Mouse (Mus musculus) limb, embryonic 14.5 days (tissue): ENCODE data around the gene 4931406P16Rik. TPM values are rescaled to one million over a fixed set of nuclear protein-coding genes. Genes with fewer than 3 reads are reported as not detected.
"Not testable (repeated sequence)": the region's sequence is repeated elsewhere in the genome, so short reads cannot be mapped to it uniquely, and the experiment has no call there.

Source experiments
- ATAC-seq: fragments of 200-750 bp; cut with Nextera tagmentation; 2 replicates; pipeline ENCODE4 v1.8.0; 2017; ENCODE audit warnings: low read depth, moderate number of reproducible peaks, moderate TSS enrichment; ENCODE audit not compliant: low FRiP score
- DNase-seq: peaks from one replicate; pipeline ENCODE4 v3.0.0-alpha.2; 2015; ENCODE audit warnings: low spot score
- H3K27ac ChIP-seq: fragments of 300-500 bp; sonication (generic); replicated peaks from 2 replicates; pipeline ENCODE4 v1.5.1; 2014; ENCODE audit warnings: low read depth, mild to moderate bottlenecking, low read length, moderate library complexity, mixed read lengths
- H3K27me3 ChIP-seq: fragments of 300-500 bp; sonication (generic); 2 replicates; pipeline ENCODE4 v1.6.1; 2014; ENCODE audit warnings: low read length, mixed read lengths; ENCODE audit not compliant: control insufficient read depth, insufficient read depth
- H3K36me3 ChIP-seq: fragments of 300-500 bp; sonication (generic); 2 replicates; pipeline ENCODE4 v1.6.1; 2014; ENCODE audit warnings: mild to moderate bottlenecking, low read length, moderate library complexity, mixed read lengths; ENCODE audit not compliant: control insufficient read depth, insufficient read depth
- H3K4me1 ChIP-seq: fragments of 300-500 bp; sonication (generic); 2 replicates; pipeline ENCODE4 v1.6.1; 2014; ENCODE audit warnings: antibody characterized with exemption, low read length, mixed read lengths; ENCODE audit not compliant: control insufficient read depth, insufficient read depth
- H3K4me2 ChIP-seq: fragments of 300-500 bp; sonication (generic); replicated peaks from 2 replicates; pipeline ENCODE4 v1.6.1; 2014; ENCODE audit warnings: low read depth, mild to moderate bottlenecking, low read length, moderate library complexity; ENCODE audit not compliant: severe bottlenecking
- H3K4me3 ChIP-seq: fragments of 300-500 bp; sonication (generic); replicated peaks from 2 replicates; pipeline ENCODE4 v1.5.1; 2014; ENCODE audit warnings: low read length
- H3K9ac ChIP-seq: fragments of 300-500 bp; sonication (generic); 2 replicates; pipeline ENCODE4 v1.6.1; 2014; ENCODE audit warnings: mild to moderate bottlenecking, low read depth, low read length, moderate library complexity; ENCODE audit not compliant: severe bottlenecking
- H3K9me3 ChIP-seq: fragments of 300-500 bp; sonication (generic); 2 replicates; pipeline ENCODE4 v1.6.1; 2016; ENCODE audit warnings: low read length; ENCODE audit not compliant: control insufficient read depth
- POLR2A ChIP-seq: fragments of 200-500 bp; IDR thresholded peaks from 2 replicates; pipeline ENCODE4 v1.8.0; 2012; ENCODE audit warnings: inconsistent platforms, mild to moderate bottlenecking, moderate library complexity, borderline replicate concordance; ENCODE audit not compliant: insufficient read depth, insufficient read length; ENCODE audit errors: extremely low read depth
- WGBS: fragments of 180-500 bp; shearing (Covaris S2); extraction: QIAGEN DNeasy Blood & Tissue Kit; methylation state at CpG from one replicate; pipeline ENCODE4 v1.1.7; 2014; 5-methylcytosine and 5-hydroxymethylcytosine counted together
- polyA plus RNA-seq, 2 experiments: library from polyadenylated mRNA; depleted of rRNA in 1 of 2; stranded (reverse) in 1 of 2; unstranded in 1 of 2; fragments of >200 nt; fragmentation: Nextera tagmentation in 1 of 2; extraction: Ambion mirVana in 1 of 2; gene quantifications; 2 replicates each; pipeline versions ENCODE4 v1.2.1 to v1.2.3; 2012 to 2014

The 4931406P16Rik gene
- polyA plus RNA-seq, 2 experiments = 31.6 to 34.3 TPM

DNA sequence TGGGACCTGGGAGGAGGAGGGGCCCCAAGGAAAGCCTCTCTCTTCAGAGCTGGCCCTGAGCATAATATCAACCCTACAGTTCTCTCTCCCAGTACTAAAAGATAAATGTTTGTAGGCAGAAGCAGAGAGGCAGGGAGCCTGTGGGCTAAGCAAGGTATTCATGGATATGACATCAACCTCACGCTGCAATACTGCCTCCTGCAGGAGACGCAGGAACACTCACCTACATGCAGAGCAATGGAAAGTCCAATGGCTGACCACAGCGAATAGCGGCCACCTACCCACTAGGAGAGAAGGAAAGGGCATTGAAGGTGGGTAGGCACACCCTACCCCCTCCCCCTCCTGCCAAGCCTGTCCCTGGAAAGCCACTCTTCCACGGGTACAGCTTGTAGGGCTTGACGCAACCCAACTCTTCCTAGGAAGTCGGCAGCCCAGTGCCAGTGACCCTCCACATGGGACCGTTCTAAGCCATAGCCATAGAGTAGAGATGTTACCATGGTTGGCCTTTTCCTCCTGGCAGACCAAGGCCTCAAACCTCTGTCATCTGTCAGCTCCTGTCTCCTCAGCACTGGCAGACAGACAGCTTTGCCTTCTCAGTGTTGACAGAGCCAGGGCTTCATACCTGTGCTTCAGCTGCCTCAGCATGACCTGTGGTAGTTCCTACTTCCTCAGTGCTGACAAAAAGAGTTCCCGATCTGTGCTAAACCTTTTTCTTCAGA is 105.2 kb downstream of the 4931406P16Rik start:
- 95% methylated on average over 9 of the region's 9 CpGs for WGBS
- no peaks in the 10 kb centered on the region for H3K4me1 ChIP-seq
- no peak overlapping the region for H3K27ac ChIP-seq
- H3K27me3 ChIP-seq = no peaks in the 10 kb centered on the region
- no peak overlapping the region for H3K4me3 ChIP-seq
- H3K4me2 ChIP-seq = no peak overlapping the region
- H3K36me3 ChIP-seq = peaks cover 100% of the 10 kb centered on the region
- TF ChIP-seq POLR2A = no peak
- DNase-seq = no peak
- no peak overlapping the region for H3K9ac ChIP-seq
- no peak for ATAC-seq
- no peaks in the 10 kb centered on the region for H3K9me3 ChIP-seq

DNA sequence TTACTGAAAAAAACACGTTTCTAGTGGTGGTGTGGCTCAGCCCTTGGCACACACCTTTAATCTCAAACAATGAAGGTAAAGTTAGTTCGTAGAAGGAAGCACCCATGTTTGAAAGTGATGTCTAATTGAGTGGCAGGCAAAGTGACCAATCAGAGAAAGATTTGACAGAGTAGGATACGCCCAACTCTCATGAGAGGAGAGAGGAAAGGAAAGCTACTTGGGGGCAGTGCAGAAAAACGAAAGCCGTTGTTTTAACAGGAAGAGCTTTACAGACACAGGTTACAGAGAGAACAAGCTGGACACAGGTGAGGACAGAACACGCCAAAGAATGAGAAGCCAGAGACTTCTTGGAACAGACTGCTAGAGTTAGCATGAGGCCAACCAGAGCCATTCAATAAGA is 107.0 kb downstream of the 4931406P16Rik start:
- TF ChIP-seq POLR2A = no peak
- Histone ChIP-seq H3K4me3 (no peak overlapping the region), H3K27me3 (no peaks in the 10 kb centered on the region), H3K4me1 (no peaks in the 10 kb centered on the region), H3K36me3 (peaks cover 98% of the 10 kb centered on the region), H3K9ac (no peak overlapping the region), H3K4me2 (no peak overlapping the region), H3K27ac (no peak overlapping the region), H3K9me3 (no peaks in the 10 kb centered on the region)
- DNase-seq (no peak), ATAC-seq (no peak)
- WGBS = 96% methylated on average over 6 of the region's 6 CpGs

DNA sequence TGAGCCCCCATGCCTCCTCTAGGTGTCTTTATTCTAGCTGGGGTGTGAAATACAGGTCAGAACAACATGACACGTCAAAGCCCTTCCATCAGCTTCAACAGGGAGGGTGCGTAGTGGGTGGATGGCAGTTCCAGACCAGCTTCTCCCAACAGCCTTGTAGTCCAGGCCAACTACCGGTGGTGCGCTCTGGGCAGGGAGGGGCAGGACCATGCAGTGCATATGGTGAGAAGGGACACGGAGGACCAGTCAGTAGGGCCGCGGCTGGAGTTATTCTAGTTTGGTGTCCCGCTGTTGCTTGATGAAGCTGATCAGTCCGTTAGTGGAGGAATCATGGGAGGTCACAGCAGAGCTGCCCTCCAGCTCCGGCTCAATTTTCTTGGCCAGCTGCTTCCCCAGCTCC is 111.2 kb downstream of the 4931406P16Rik start:
- not testable (repeated sequence) for H3K9me3 ChIP-seq, H3K9ac ChIP-seq, H3K4me3 ChIP-seq, H3K27me3 ChIP-seq, H3K4me1 ChIP-seq, H3K4me2 ChIP-seq, DNase-seq, H3K27ac ChIP-seq, ATAC-seq
- WGBS = 91% methylated on average over 9 of the region's 10 CpGs
- peaks cover 66% of the 10 kb centered on the region for H3K36me3 ChIP-seq

DNA sequence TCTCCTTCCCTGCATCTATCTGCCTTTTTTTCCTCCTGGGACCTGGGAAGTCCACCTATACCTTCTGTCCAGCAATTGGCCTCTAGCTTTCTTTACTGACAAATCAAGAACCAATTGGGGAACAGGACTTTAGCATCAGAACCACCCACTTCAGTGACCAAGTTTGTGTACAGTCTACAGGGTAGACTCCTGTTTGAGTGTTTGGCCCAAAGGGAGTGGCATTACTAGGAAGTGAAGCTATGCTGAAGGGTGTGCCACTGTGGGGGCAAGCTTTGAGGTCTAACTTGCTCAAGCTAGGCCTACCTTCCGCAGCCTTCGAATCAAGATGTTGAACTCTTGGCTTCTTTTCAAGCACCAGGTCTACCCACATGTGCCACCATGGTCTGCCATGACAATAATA is 112.5 kb downstream of the 4931406P16Rik start:
- H3K9ac ChIP-seq = no peak overlapping the region
- no peaks in the 10 kb centered on the region for H3K4me1 ChIP-seq
- no peak for DNase-seq
- H3K27ac ChIP-seq = no peak overlapping the region
- H3K9me3 ChIP-seq = no peaks in the 10 kb centered on the region
- no peak overlapping the region for H3K4me2 ChIP-seq
- TF ChIP-seq POLR2A = no peak
- ATAC-seq = no peak
- H3K36me3 ChIP-seq = peaks cover 53% of the 10 kb centered on the region
- H3K4me3 ChIP-seq = no peak overlapping the region
- 100% methylated on average over 2 of the region's 2 CpGs for WGBS
- no peaks in the 10 kb centered on the region for H3K27me3 ChIP-seq

DNA sequence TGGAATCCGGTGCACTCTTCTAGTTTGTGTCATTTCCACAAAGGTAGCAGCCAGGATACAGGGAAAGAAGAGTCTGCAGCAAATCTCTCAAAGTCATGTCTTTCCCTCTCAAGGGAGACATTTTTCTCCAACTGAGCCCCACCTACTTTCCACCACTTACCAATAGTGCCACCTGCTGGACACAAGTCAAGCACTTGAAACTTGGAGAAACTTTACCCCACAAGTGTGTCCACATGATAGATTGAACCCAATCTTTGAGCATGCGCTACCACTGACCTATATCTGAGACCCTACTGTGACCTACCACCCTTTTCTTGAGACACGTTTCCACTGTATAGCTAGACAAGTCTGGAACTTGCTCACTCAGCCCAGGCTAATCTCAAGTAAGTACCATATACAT is 115.0 kb downstream of the 4931406P16Rik start:
- 44% methylated on average over 3 of the region's 3 CpGs for WGBS
- DNase-seq (no peak), ATAC-seq (no peak)
- H3K4me1 ChIP-seq = no peaks in the 10 kb centered on the region
- no peak overlapping the region for H3K4me3 ChIP-seq
- no peak for TF ChIP-seq POLR2A
- no peak overlapping the region for H3K9ac ChIP-seq
- H3K9me3 ChIP-seq = no peaks in the 10 kb centered on the region
- no peaks in the 10 kb centered on the region for H3K27me3 ChIP-seq
- H3K36me3 ChIP-seq = peaks cover 29% of the 10 kb centered on the region
- no peak overlapping the region for H3K4me2 ChIP-seq
- no peak overlapping the region for H3K27ac ChIP-seq
